Mouse (Mus musculus) kidney, postnatal 36 days (tissue): ENCODE data around the gene Rabac1.

ENCODE experiments used
- DNase-seq, 2 experiments: peaks; one replicate each; pipeline ENCODE4 v3.0.0; 2021 to 2022; ENCODE audit warnings: mixed read lengths in 2 of 2

Gene Rabac1

GRCm38 (mm10) chr7:24978781-24979180 lies 6.2 kb upstream of the Rabac1 start:
- no peak for DNase-seq

- peak; percentile 32 to 56 for DNase-seq
These were observed 2.5 kb upstream of the Rabac1 start for GRCm38 (mm10) chr7:24974893-24975595.

GRCm38 (mm10) chr7:24973902-24974301 lies 1.3 kb upstream of the Rabac1 start:
- no peak for DNase-seq

- DNase-seq = no peak
These were observed 654 bp upstream of the Rabac1 start for GRCm38 (mm10) chr7:24973208-24973607.

- peak; percentile 30 to 59 for DNase-seq
These were observed 1.1 kb downstream of the Rabac1 start for GRCm38 (mm10) chr7:24971261-24971971.

- DNase-seq = no peak
These were observed 2.2 kb downstream of the Rabac1 start for GRCm38 (mm10) chr7:24970341-24970740.

GRCm38 (mm10) chr7:24969805-24970204 lies 2.7 kb downstream of the Rabac1 start:
- DNase-seq = no peak

- DNase-seq = no peak
These were observed 4.1 kb downstream of the Rabac1 start for GRCm38 (mm10) chr7:24968463-24968862.

- DNase-seq = no peak
These were observed 4.6 kb downstream of the Rabac1 start for GRCm38 (mm10) chr7:24967966-24968365.

- DNase-seq = peak; percentile 78 to 92
These were observed 7.5 kb downstream of the Rabac1 start for GRCm38 (mm10) chr7:24964897-24965535.

- DNase-seq = no peak
These were observed 8.3 kb downstream of the Rabac1 start for GRCm38 (mm10) chr7:24964288-24964687.

- DNase-seq = no peak
These were observed 17.3 kb downstream of the Rabac1 start for GRCm38 (mm10) chr7:24955226-24955625.

- DNase-seq = no peak
These were observed 18.1 kb downstream of the Rabac1 start for GRCm38 (mm10) chr7:24954450-24954849.

GRCm38 (mm10) chr7:24953966-24954365 lies 18.6 kb downstream of the Rabac1 start:
- no peak for DNase-seq

- peak; percentile 56 to 87 for DNase-seq
These were observed 22.5 kb downstream of the Rabac1 start for GRCm38 (mm10) chr7:24949958-24950623.

- no peak for DNase-seq
These were observed 23.8 kb downstream of the Rabac1 start for GRCm38 (mm10) chr7:24948774-24949173.

GRCm38 (mm10) chr7:24947316-24948048 lies 25.1 kb downstream of the Rabac1 start:
- DNase-seq = no peak

- DNase-seq = no peak
These were observed 28.1 kb downstream of the Rabac1 start, which contains the start of gene Gm4881 for GRCm38 (mm10) chr7:24944257-24944950. Gene Gm4881, minus strand, starts transcription at chr7:24944494.

GRCm38 (mm10) chr7:24943641-24944040 lies 28.9 kb downstream of the Rabac1 start:
- DNase-seq = no peak

- no peak for DNase-seq
These were observed 40.9 kb downstream of the Rabac1 start for GRCm38 (mm10) chr7:24931651-24932050.

- no peak for DNase-seq
These were observed 42.1 kb downstream of the Rabac1 start for GRCm38 (mm10) chr7:24930475-24930874.
